Mouse (Mus musculus) kidney, adult 2 months (tissue): Measurements from ENCODE around the gene Dcdc2b.

ENCODE experiments used
- CTCF ChIP-seq: fragments of 200-500 bp; conservative IDR thresholded peaks from 2 replicates; pipeline ENCODE4 v1.5.1; 2011; ENCODE audit warnings: low read depth, mild to moderate bottlenecking, control low read depth, low read length, moderate library complexity, mixed read lengths; ENCODE audit not compliant: insufficient read depth, insufficient read length
- POLR2A ChIP-seq: fragments of 200-500 bp; IDR thresholded peaks from one replicate; pipeline ENCODE4 v1.6.1; 2011; ENCODE audit warnings: low read depth, low read length, control low read depth

DNA sequence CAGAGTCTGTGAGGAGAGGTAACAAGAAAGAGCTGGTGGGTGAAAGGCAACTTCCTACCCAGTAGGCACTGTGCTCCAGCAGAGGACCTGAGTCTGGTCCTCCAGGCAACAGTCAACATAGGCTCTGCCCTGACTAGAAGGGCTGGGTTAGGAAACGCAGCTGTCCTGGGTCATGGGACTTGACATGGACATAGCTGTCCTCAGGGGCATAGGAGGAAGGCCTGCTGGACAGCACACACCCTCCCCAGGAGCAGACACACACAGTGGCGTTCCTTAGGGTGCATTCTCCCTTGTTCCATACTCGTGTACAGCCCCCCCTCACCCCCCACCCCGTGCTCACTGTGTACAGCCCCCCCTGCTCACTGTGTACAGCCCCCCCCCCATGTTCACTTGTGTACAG lies 3.6 kb downstream of the Dcdc2b start:
- TF ChIP-seq CTCF (no peak), POLR2A (no peak)
